Mouse (Mus musculus) olfactory bulb, adult 2 months (tissue): Measurements from ENCODE around the gene Samd10.

Source experiments
- CTCF ChIP-seq: fragments of 200-500 bp; IDR thresholded peaks from 2 replicates; pipeline ENCODE4 v1.5.1; 2012; ENCODE audit warnings: low read depth, mild to moderate bottlenecking, low read length, moderate library complexity; ENCODE audit not compliant: insufficient read depth
- POLR2A ChIP-seq: fragments of 200-500 bp; IDR thresholded peaks from 2 replicates; pipeline ENCODE4 v1.6.1; 2012; ENCODE audit warnings: mild to moderate bottlenecking, low read depth, low read length, moderate library complexity; ENCODE audit not compliant: insufficient read depth

DNA sequence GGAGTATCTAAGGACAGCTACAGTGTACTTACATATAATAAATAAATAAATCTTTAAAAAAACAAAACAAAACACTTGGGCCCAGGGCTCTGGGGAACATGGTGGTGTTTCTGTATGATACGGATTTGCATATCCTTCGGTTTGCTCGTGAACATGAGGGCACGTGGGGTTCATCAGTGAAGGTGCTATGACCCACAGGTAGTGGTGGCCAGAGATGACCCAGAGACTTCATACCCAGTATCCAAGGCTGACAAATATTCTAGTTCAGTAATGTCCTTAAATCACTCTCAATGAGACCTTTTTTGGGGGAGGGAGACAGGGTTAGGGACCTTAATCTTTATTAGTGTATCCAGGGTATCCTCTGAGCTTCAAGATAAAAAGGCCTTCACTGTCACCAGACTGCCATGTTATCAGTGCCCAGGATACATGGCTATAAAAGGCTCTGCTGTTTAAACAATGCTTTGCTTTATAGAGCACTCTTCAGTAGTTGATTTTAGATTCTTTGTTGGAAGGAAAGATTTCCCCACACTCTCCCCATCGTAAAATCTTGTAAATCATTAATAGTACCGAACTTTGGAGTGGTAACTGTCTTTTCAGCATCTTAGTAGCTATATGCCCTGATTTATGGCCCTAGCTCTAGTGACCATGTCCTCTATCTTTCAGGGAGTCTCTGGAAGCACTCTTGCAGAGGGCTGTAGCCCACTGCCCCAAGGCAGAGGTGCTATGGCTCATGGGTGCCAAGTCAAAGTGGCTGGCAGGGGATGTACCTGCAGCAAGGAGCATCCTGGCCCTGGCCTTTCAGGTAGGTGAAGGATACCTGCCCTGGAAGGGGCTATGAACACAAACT, 47.8 kb upstream of the Samd10 start:
- TF ChIP-seq CTCF (no peak), POLR2A (no peak)
